ENCODE assay signal across 20 mouse cellular contexts in the genomic region with DNA sequence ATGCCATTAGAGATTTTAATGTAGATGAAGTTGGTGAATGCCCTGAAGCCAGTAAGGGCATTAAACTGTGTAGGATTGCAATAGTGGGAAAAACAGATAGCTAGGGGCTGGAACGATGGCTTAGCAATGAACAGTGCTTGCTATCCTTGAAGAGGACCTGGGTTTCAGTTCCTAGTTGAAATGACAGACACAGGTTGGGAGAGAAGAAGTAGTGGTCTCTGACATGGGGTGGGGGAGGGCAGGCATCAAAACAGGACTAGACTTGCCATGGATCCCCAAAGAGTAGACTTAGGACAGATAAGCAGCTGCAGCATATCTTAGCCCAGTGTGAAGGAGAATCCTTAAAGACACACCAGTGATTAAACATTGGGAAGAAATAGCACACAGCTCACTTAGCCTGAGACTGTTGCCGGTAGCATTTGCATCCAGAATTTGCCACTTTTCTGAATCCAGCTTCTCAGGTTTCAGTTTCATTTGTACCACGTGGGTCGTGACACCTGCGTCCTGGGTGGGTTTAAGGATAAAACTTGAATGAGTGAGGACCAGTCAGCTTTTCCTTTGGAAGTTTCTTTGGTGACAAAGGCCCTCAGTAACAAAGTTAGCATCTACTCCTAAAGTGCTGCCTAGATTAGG.
A peak's percentile ranks its signal among the peaks of the same experiment; 100 is the strongest.
DNase-seq lines count a peak whose midpoint lies in the region; ATAC-seq and TF ChIP-seq lines count a peak whose summit lies in the region.
"Had no signal": no experiment of that assay in that cellular context is flagged by ENCODE, and none has a peak within 500 bp of the region (broad histone marks: within the 10 kb centered on the region; RNA-seq: fewer than 3 reads in every experiment).

No protein-coding gene starts in this region.

- H3K36me3 ChIP-seq in forebrain, embryonic 10.5 days (replicated peaks): no peaks in the 10 kb centered on the region
- H3K36me3 ChIP-seq in forebrain, postnatal 0 days (ENCODE audit: insufficient read depth): no peaks in the 10 kb centered on the region
- no peaks in the 10 kb centered on the region for H3K36me3 ChIP-seq in midbrain, embryonic 15.5 days (replicated peaks)
- H3K36me3 ChIP-seq in midbrain, embryonic 13.5 days: no peaks in the 10 kb centered on the region
- no peaks in the 10 kb centered on the region for H3K36me3 ChIP-seq in forebrain, embryonic 15.5 days
- no peaks in the 10 kb centered on the region for H3K36me3 ChIP-seq in stomach, postnatal 0 days (ENCODE audit: control insufficient read depth, insufficient read depth, low read length)
- H3K36me3 ChIP-seq in kidney, adult 2 months (ENCODE audit: control insufficient read depth, insufficient read depth, low read length): no peaks in the 10 kb centered on the region
- H3K36me3 ChIP-seq: limb, embryonic 12.5 days had no signal

- TF ChIP-seq EP300 in stomach, postnatal 0 days (optimal IDR thresholded peaks at IDR 0.05): no peak

- no peak for ATAC-seq in forebrain, postnatal 0 days
- no peak for ATAC-seq in midbrain, embryonic 15.5 days (replicated peaks)
- ATAC-seq in midbrain, embryonic 13.5 days: no peak
- ATAC-seq in forebrain, embryonic 15.5 days (replicated peaks): no peak
- ATAC-seq in stomach, postnatal 0 days (ENCODE audit: low FRiP score, low TSS enrichment): no peak
- ATAC-seq: hindbrain, postnatal 0 days had no signal

- no peak for TF ChIP-seq CTCF in forebrain, postnatal 0 days (IDR thresholded peaks at IDR 0.05; ENCODE audit: low read depth)
- TF ChIP-seq CTCF in stomach, postnatal 0 days (IDR thresholded peaks at IDR 0.05; ENCODE audit: low read depth): no peak
- TF ChIP-seq CTCF in kidney, adult 2 months (conservative IDR thresholded peaks at IDR 0.05; ENCODE audit: insufficient read depth, insufficient read length, low read depth, low read length): no peak

- peaks cover 44% of the 10 kb centered on the region for H3K4me1 ChIP-seq in forebrain, embryonic 10.5 days
- peaks cover 3% of the 10 kb centered on the region; the same call in 1 of the 2 replicates for H3K4me1 ChIP-seq in forebrain, postnatal 0 days (ENCODE audit: insufficient read depth)
- H3K4me1 ChIP-seq in midbrain, embryonic 15.5 days: peaks cover 37% of the 10 kb centered on the region
- peaks cover 49% of the 10 kb centered on the region for H3K4me1 ChIP-seq in midbrain, embryonic 13.5 days (replicated peaks)
- H3K4me1 ChIP-seq in forebrain, embryonic 15.5 days: peaks cover 45% of the 10 kb centered on the region
- 0 out of 2 replicates have a peak, but pooled peaks cover 3% of the 10 kb centered on the region for H3K4me1 ChIP-seq in stomach, postnatal 0 days (replicated peaks; ENCODE audit: control insufficient read depth, insufficient read depth)
- no peaks in the 10 kb centered on the region for H3K4me1 ChIP-seq in kidney, adult 2 months (ENCODE audit: control insufficient read depth, insufficient read depth, low read length)

- H3K9ac ChIP-seq in forebrain, postnatal 0 days: no peak overlapping the region
- H3K9ac ChIP-seq in midbrain, embryonic 15.5 days: no peak overlapping the region
- no peak overlapping the region for H3K9ac ChIP-seq in midbrain, embryonic 13.5 days (replicated peaks)
- no peak overlapping the region for H3K9ac ChIP-seq in forebrain, embryonic 15.5 days (replicated peaks)
- no peak overlapping the region for H3K9ac ChIP-seq in stomach, postnatal 0 days (ENCODE audit: low read length)
- H3K9ac ChIP-seq: limb, embryonic 12.5 days; liver, embryonic 14.5 days had no signal

- peaks cover 54% of the 10 kb centered on the region for H3K27me3 ChIP-seq in forebrain, embryonic 10.5 days (ENCODE audit: poor library complexity, severe bottlenecking)
- H3K27me3 ChIP-seq in forebrain, postnatal 0 days (ENCODE audit: insufficient read depth, low read length): no peaks in the 10 kb centered on the region
- H3K27me3 ChIP-seq in midbrain, embryonic 15.5 days (replicated peaks): no peaks in the 10 kb centered on the region
- no peaks in the 10 kb centered on the region for H3K27me3 ChIP-seq in midbrain, embryonic 13.5 days
- no peaks in the 10 kb centered on the region for H3K27me3 ChIP-seq in forebrain, embryonic 15.5 days
- no peaks in the 10 kb centered on the region for H3K27me3 ChIP-seq in stomach, postnatal 0 days (ENCODE audit: control insufficient read depth, insufficient read depth, low read length)
- H3K27me3 ChIP-seq in kidney, adult 2 months (replicated peaks; ENCODE audit: control insufficient read depth, insufficient read depth, low read length): no peaks in the 10 kb centered on the region
- H3K27me3 ChIP-seq: limb, embryonic 12.5 days had no signal

- H3K4me3 ChIP-seq in forebrain, embryonic 10.5 days: 0 out of 2 replicates have a peak overlapping the region, but pooled peaks have one; percentile 19
- H3K4me3 ChIP-seq in forebrain, postnatal 0 days (ENCODE audit: low read depth, low read length): no peak overlapping the region
- no peak overlapping the region for H3K4me3 ChIP-seq in midbrain, embryonic 15.5 days
- no peak overlapping the region for H3K4me3 ChIP-seq in midbrain, embryonic 13.5 days (replicated peaks)
- no peak overlapping the region for H3K4me3 ChIP-seq in forebrain, embryonic 15.5 days
- H3K4me3 ChIP-seq in stomach, postnatal 0 days (ENCODE audit: low read depth, low read length): no peak overlapping the region
- no peak overlapping the region for H3K4me3 ChIP-seq in kidney, adult 2 months (ENCODE audit: insufficient read depth, low read depth, low read length)
- H3K4me3 ChIP-seq: erythroblast, embryonic 14.5 days; left cerebral cortex, adult 2 months; limb, embryonic 12.5 days; myocyte had no signal

- no peaks in the 10 kb centered on the region for H3K9me3 ChIP-seq in forebrain, embryonic 10.5 days
- H3K9me3 ChIP-seq in forebrain, postnatal 0 days (ENCODE audit: low read length): no peaks in the 10 kb centered on the region
- no peaks in the 10 kb centered on the region for H3K9me3 ChIP-seq in midbrain, embryonic 15.5 days
- no peaks in the 10 kb centered on the region for H3K9me3 ChIP-seq in midbrain, embryonic 13.5 days
- H3K9me3 ChIP-seq in forebrain, embryonic 15.5 days: no peaks in the 10 kb centered on the region
- no peaks in the 10 kb centered on the region for H3K9me3 ChIP-seq in stomach, postnatal 0 days (ENCODE audit: control insufficient read depth, low read length)
- H3K9me3 ChIP-seq: limb, embryonic 12.5 days had no signal

- H3K27ac ChIP-seq in forebrain, embryonic 10.5 days: peak overlapping the region; percentile 56; the same call in 1 of the 2 replicates
- H3K27ac ChIP-seq in forebrain, postnatal 0 days (ENCODE audit: low read depth, low read length): no peak overlapping the region
- H3K27ac ChIP-seq in midbrain, embryonic 15.5 days: peak overlapping the region; percentile 12; the same call in 1 of the 2 replicates
- H3K27ac ChIP-seq in midbrain, embryonic 13.5 days: no peak overlapping the region
- peak overlapping the region; percentile 73 for H3K27ac ChIP-seq in forebrain, embryonic 15.5 days (replicated peaks)
- peak overlapping the region; percentile 56 for H3K27ac ChIP-seq in stomach, postnatal 0 days (replicated peaks)
- no peak overlapping the region for H3K27ac ChIP-seq in kidney, adult 2 months (ENCODE audit: insufficient read depth, low read depth, low read length)
- H3K27ac ChIP-seq: hindbrain, postnatal 0 days; left cerebral cortex, adult 2 months; limb, embryonic 12.5 days; liver, embryonic 14.5 days had no signal

- 47% methylated on average over 5 of the region's 5 CpGs for WGBS in forebrain, embryonic 10.5 days
- WGBS in forebrain, postnatal 0 days: 41% methylated on average over 5 of the region's 5 CpGs
- 59% methylated on average over 5 of the region's 5 CpGs for WGBS in midbrain, embryonic 15.5 days
- WGBS in midbrain, embryonic 13.5 days: 56% methylated on average over 5 of the region's 5 CpGs
- WGBS in forebrain, embryonic 15.5 days: 35% methylated on average over 5 of the region's 5 CpGs
- WGBS in stomach, postnatal 0 days: 38% methylated on average over 5 of the region's 5 CpGs
- WGBS in kidney, adult 2 months: 60% methylated on average over 5 of the region's 5 CpGs

- no peak for TF ChIP-seq POLR2A in kidney, adult 2 months (IDR thresholded peaks at IDR 0.05; ENCODE audit: low read depth, low read length)

- H3K4me2 ChIP-seq in forebrain, postnatal 0 days (ENCODE audit: low read depth): no peak overlapping the region
- no peak overlapping the region for H3K4me2 ChIP-seq in midbrain, embryonic 15.5 days
- H3K4me2 ChIP-seq in midbrain, embryonic 13.5 days (replicated peaks): no peak overlapping the region
- H3K4me2 ChIP-seq in forebrain, embryonic 15.5 days (replicated peaks): no peak overlapping the region
- no peak overlapping the region for H3K4me2 ChIP-seq in stomach, postnatal 0 days (replicated peaks; ENCODE audit: low read depth)
- H3K4me2 ChIP-seq: heart, embryonic 11.5 days; midbrain, embryonic 11.5 days had no signal

- DNase-seq in forebrain, embryonic 10.5 days (ENCODE audit: extremely low spot score, low spot score): no peak
- DNase-seq in forebrain, postnatal 0 days: no peak
- DNase-seq in stomach, postnatal 0 days (ENCODE audit: low spot score): no peak
- DNase-seq in cerebellum, adult 11-12 months: no peak
- DNase-seq in kidney, adult 2 months: no peak
- DNase-seq: cerebellum, adult 9-10 months; gastrocnemius, postnatal 36 days; lung, postnatal 4 days; thymus, adult 18-20 months had no signal

Comparison
In these comparisons a context has a peak if more than half of its experiments do, and no peak if none do; other contexts are left out.
1. H3K27ac ChIP-seq: peak in forebrain, embryonic 10.5 days (single experiment), midbrain, embryonic 15.5 days (single experiment), forebrain, embryonic 15.5 days (single experiment) and stomach, postnatal 0 days (single experiment); none in forebrain, postnatal 0 days (single experiment), midbrain, embryonic 13.5 days (single experiment) and kidney, adult 2 months (single experiment).